Mouse (Mus musculus) heart, postnatal 0 days (tissue): Measurements from ENCODE around the gene Cul4a.

Source experiments
- CTCF ChIP-seq: IDR thresholded peaks from 2 replicates; pipeline ENCODE4 v1.5.1; 2016; ENCODE audit warnings: antibody characterized with exemption, control low read depth, low read depth
- EP300 ChIP-seq: IDR thresholded peaks from 2 replicates; pipeline ENCODE4 v1.6.1; 2016; ENCODE audit warnings: antibody characterized with exemption, low read depth

- TF ChIP-seq CTCF (no peak), EP300 (no peak)
Observed at GRCm38 (mm10) chr8:13060441-13061150, 44.8 kb upstream of the Cul4a start, which contains the start of gene Proz.
